8 mouse cellular contexts compared by ENCODE assay signal in genomic region chr1:64691581-64691980, GRCm38 (mm10). TPM values are rescaled to one million over a fixed set of nuclear protein-coding genes. Genes with fewer than 3 reads are reported as not detected.
DNase-seq lines count a peak whose midpoint lies in the region; ATAC-seq and TF ChIP-seq lines count a peak whose summit lies in the region.

No protein-coding gene starts in this region.

- no peak for TF ChIP-seq POLR2A in bone marrow macrophage, adult 2 months (IDR thresholded peaks at IDR 0.05; ENCODE audit: borderline replicate concordance, low read depth, low read length)

- peak overlapping the region; percentile 92 for H3K4me2 ChIP-seq in hindbrain, embryonic 15.5 days
- H3K4me2 ChIP-seq in midbrain, postnatal 0 days (ENCODE audit: low read depth, low read length, poor library complexity, severe bottlenecking): peak overlapping the region; percentile 83

- peak overlapping the region; percentile 76; the same call in 1 of the 2 replicates for H3K27ac ChIP-seq in left cerebral cortex, adult 2 months
- H3K27ac ChIP-seq in bone marrow macrophage, adult 2 months (ENCODE audit: insufficient read depth, low read depth, low read length): no peak overlapping the region
- H3K27ac ChIP-seq in hindbrain, embryonic 15.5 days (replicated peaks): peak overlapping the region; percentile 79; the same call in 1 of the 2 replicates
- no peak overlapping the region for H3K27ac ChIP-seq in midbrain, postnatal 0 days (ENCODE audit: low read depth, low read length)

- TF ChIP-seq CTCF in left cerebral cortex, adult 2 months (IDR thresholded peaks at IDR 0.05): no peak
- TF ChIP-seq CTCF in bone marrow macrophage, adult 2 months (IDR thresholded peaks at IDR 0.05; ENCODE audit: low read depth, low read length): no peak
- no peak for TF ChIP-seq CTCF in midbrain, postnatal 0 days (IDR thresholded peaks at IDR 0.05)

- H3K4me1 ChIP-seq in bone marrow macrophage, adult 2 months (ENCODE audit: control insufficient read depth, insufficient read depth, low read length): no peaks in the 10 kb centered on the region; the same call in 1 of the 2 replicates
- peaks cover 34% of the 10 kb centered on the region for H3K4me1 ChIP-seq in hindbrain, embryonic 15.5 days (replicated peaks)
- peaks cover 6% of the 10 kb centered on the region; the same call in 1 of the 2 replicates for H3K4me1 ChIP-seq in midbrain, postnatal 0 days (ENCODE audit: insufficient read depth, low read length)

- no peak for DNase-seq in left cerebral cortex, adult 2 months (ENCODE audit: extremely low spot score in 1 of 2, low spot score in 2 of 2)
- no peak for DNase-seq in left cerebral cortex, postnatal 14 days (ENCODE audit: low spot score in 2 of 2)
- no peak for DNase-seq in midbrain, postnatal 0 days (ENCODE audit: low spot score)
- DNase-seq in urinary bladder, postnatal 4 days (ENCODE audit: low spot score in 2 of 2): no peak
- no peak for DNase-seq in thymus, postnatal 10 days (ENCODE audit: low spot score in 2 of 2)

- no peaks in the 10 kb centered on the region for H3K36me3 ChIP-seq in hindbrain, embryonic 15.5 days
- H3K36me3 ChIP-seq in midbrain, postnatal 0 days (ENCODE audit: insufficient read depth, low read length): no peaks in the 10 kb centered on the region

- ATAC-seq in hindbrain, embryonic 15.5 days (ENCODE audit: low FRiP score, low read depth): no peak
- ATAC-seq in midbrain, postnatal 0 days (ENCODE audit: low FRiP score): no peak
- ATAC-seq in monocyte, adult 5-6 weeks (replicated peaks; ENCODE audit: insufficient number of reproducible peaks, low FRiP score, low TSS enrichment, poor library complexity, severe bottlenecking): no peak

- no peaks in the 10 kb centered on the region for H3K9me3 ChIP-seq in hindbrain, embryonic 15.5 days
- no peaks in the 10 kb centered on the region for H3K9me3 ChIP-seq in midbrain, postnatal 0 days (ENCODE audit: low read length)

- peak overlapping the region; percentile 94 for H3K4me3 ChIP-seq in left cerebral cortex, adult 2 months
- H3K4me3 ChIP-seq in bone marrow macrophage, adult 2 months (ENCODE audit: insufficient read depth, low read length): peak overlapping the region; percentile 91
- H3K4me3 ChIP-seq in hindbrain, embryonic 15.5 days: peak overlapping the region; percentile 97
- H3K4me3 ChIP-seq in midbrain, postnatal 0 days (ENCODE audit: low read depth, low read length): peak overlapping the region; percentile 92

- H3K27me3 ChIP-seq in hindbrain, embryonic 15.5 days: no peaks in the 10 kb centered on the region
- no peaks in the 10 kb centered on the region for H3K27me3 ChIP-seq in midbrain, postnatal 0 days (ENCODE audit: insufficient read depth, low read length)

- intact Hi-C loops in left cerebral cortex, adult 2 months (cut with DNase I): loop anchor here (5.0 kb wide), 2 partner anchors 159 to 1024 kb away; partner anchors contain the start of gene Creb1
- intact Hi-C loops in left cerebral cortex, postnatal 14 days (cut with DNase I): loop anchor here (5.0 kb wide), 1 partner anchor 74 kb away; the partner anchor contains the start of gene Mettl21a

- peak overlapping the region; percentile 83 for H3K9ac ChIP-seq in hindbrain, embryonic 15.5 days
- H3K9ac ChIP-seq in midbrain, postnatal 0 days (replicated peaks; ENCODE audit: low read length, poor library complexity, severe bottlenecking): peak overlapping the region; percentile 78

- WGBS in hindbrain, embryonic 15.5 days: 1% methylated on average over 9 of the region's 9 CpGs
- under 1% methylated on average over 9 of the region's 9 CpGs for WGBS in midbrain, postnatal 0 days

RNA-seq across cellular contexts. Expression of gene Ccnyl1, which starts 1.3 kb away (rescaled TPM):
- 10 to 100 TPM; 19.7 to 20.2 TPM for total RNA-seq in left cerebral cortex, adult 2 months (2021)
- 10 to 100 TPM; 26.0 to 27.8 TPM for total RNA-seq in left cerebral cortex, postnatal 14 days (2021)
- 8.3 and 8.5 TPM in 2 replicates for polyA plus RNA-seq in bone marrow macrophage, adult 2 months (2012; ENCODE audit: insufficient read depth, insufficient read length, missing spikeins)
- polyA plus RNA-seq in hindbrain, embryonic 15.5 days (2015; fragmentation: Nextera tagmentation; extraction: Ambion mirVana): 4.2 and 5.2 TPM in 2 replicates
- 14.6 and 36.6 TPM in 2 replicates for total RNA-seq in midbrain, postnatal 0 days (2014; rRNA removed)
- 2.9 and 4.1 TPM in 2 replicates for polyA plus RNA-seq in midbrain, postnatal 0 days (2015; fragmentation: Nextera tagmentation; extraction: Ambion mirVana)
- 4.4 to 7.2 TPM (median 4.7 TPM) in 3 replicates for total RNA-seq in monocyte, adult 5-6 weeks (2017)

RNA-seq across cellular contexts. Expression of gene Fzd5, which starts 46.0 kb away (rescaled TPM):
- total RNA-seq in left cerebral cortex, adult 2 months (2021): 1 to 10 TPM in 1 of 2 experiments, under 1 TPM in 1; 0.93 to 1.4 TPM
- 1 to 10 TPM in 1 of 2 experiments, under 1 TPM in 1; 0.57 to 1.5 TPM for total RNA-seq in left cerebral cortex, postnatal 14 days (2021)
- polyA plus RNA-seq in bone marrow macrophage, adult 2 months (2012; ENCODE audit: insufficient read depth, insufficient read length, missing spikeins): 2.4 TPM in 2 replicates
- polyA plus RNA-seq in hindbrain, embryonic 15.5 days (2015; fragmentation: Nextera tagmentation; extraction: Ambion mirVana): 0.14 and 0.21 TPM in 2 replicates
- total RNA-seq in midbrain, postnatal 0 days (2014; rRNA removed): 1.8 and 2.5 TPM in 2 replicates
- 0.40 and 0.86 TPM in 2 replicates for polyA plus RNA-seq in midbrain, postnatal 0 days (2015; fragmentation: Nextera tagmentation; extraction: Ambion mirVana)
- total RNA-seq in monocyte, adult 5-6 weeks (2017): 4.8 to 20.0 TPM (median 6.9 TPM) in 3 replicates

Comparison
In these comparisons a context has a peak if more than half of its experiments do, and no peak if none do; other contexts are left out.
1. H3K27ac ChIP-seq: peak in left cerebral cortex, adult 2 months (single experiment) and hindbrain, embryonic 15.5 days (single experiment); none in bone marrow macrophage, adult 2 months (single experiment) and midbrain, postnatal 0 days (single experiment).
2. Peak in every context shown above with its lines, with median percentiles within 50 percentile points of each other: H3K4me3 ChIP-seq.